Mouse (Mus musculus): ENCODE measurements at regions not wholly inside any gene's neighbourhood (a gene's known extent, or its start where the extent isn't known, plus 50 kb on each side); places are given as distances from the start of the nearest gene placed in this dataset.

DNA sequence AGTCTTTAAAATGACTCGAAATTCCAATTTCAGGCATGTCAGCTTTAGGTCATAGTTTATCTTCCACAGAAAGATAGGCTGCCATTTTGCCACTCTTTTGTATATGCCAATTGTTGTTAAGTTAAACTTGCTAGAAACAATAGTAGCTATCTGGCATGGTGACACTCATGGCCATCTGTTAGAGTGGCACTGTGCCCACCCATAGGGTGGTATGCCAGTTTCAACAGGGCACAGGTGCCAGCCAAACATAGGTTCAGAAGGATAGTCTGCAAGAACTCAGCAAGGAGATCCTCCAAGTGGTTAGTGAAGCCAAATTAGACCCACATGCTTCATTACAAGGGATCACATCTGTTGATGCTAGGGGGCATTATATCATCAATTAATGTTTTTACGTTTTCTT is 135.8 kb upstream of the Gm6812 start:
- DNase-seq (ENCODE audit: low spot score in 2 of 2) = no peak

DNA sequence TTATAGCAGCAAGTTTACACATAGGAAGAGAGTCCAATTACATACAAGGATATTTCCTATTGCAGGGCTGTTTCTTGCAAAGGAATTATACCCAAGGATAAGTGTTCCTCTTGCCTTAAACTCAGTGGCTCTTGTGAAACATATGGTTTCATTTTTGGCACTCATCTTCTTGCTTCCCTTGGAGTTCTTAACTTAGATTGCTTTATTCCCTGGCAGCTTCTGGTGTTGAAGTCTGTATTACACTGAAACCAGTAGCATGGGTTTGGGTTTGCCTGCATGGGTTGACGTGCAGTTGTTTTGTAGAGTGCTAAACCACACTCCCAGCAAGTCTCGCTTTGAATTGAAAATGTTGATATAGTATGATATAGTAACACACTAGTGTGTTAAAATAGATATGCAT is 116.3 kb upstream of the Gm6812 start:
- DNase-seq (ENCODE audit: low spot score in 2 of 2) = no peak

DNA sequence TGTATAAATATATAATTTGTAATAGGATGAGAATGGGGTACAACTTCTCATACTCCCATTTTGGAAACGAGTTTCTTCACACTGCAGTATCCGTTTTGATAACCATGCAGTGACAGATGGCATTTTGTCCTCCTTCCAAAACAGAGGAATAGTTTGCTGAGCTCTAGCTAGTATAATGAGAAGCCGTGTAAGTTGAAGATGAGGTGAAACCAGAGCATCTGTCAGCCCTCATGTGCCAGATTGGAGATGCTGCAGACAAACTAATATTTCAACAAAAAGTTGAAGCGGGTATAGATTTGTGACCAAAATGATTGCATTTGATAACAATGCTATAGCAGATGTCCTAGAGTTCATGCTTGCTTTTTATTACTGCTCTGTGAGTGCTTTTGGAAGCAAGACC is 115.1 kb upstream of the Gm6812 start:
- DNase-seq (ENCODE audit: low spot score in 2 of 2) = peak; percentile 2 to 6

Measured in right cerebral cortex, adult 2 months (tissue).